Mouse (Mus musculus) intestine, embryonic 15.5 days (tissue): ENCODE data around the gene Plppr2. TPM values are rescaled to one million over a fixed set of nuclear protein-coding genes. Genes with fewer than 3 reads are reported as not detected.

ENCODE experiments used
- polyA plus RNA-seq: library from polyadenylated mRNA; unstranded; fragments of >200 nt; fragmentation: Nextera tagmentation; extraction: Ambion mirVana; gene quantifications from 2 replicates; pipeline ENCODE4 v1.2.1, GENCODE M21; 2015

Gene Plppr2
- polyA plus RNA-seq, 1 experiment from 2014 or later: 7.0 TPM

Other genes starting within 250 kb of the Plppr2 start
- 76.7 and 81.2 TPM in 2 replicates for gene Ldlr, start 213.6 kb upstream of the Plppr2 start, polyA plus RNA-seq
- gene Spc24, start 176.7 kb upstream of the Plppr2 start, polyA plus RNA-seq: 94.2 and 107 TPM in 2 replicates
- gene Kank2, start 138.3 kb upstream of the Plppr2 start, polyA plus RNA-seq: 16.3 and 16.7 TPM in 2 replicates
- 8.2 and 12.0 TPM in 2 replicates for gene Angptl8, start 101.5 kb upstream of the Plppr2 start, polyA plus RNA-seq
- 26.9 and 30.7 TPM in 2 replicates for gene Dock6, start 84.4 kb upstream of the Plppr2 start, polyA plus RNA-seq
- gene Rab3d, start 18.8 kb upstream of the Plppr2 start, polyA plus RNA-seq: 34.6 and 41.9 TPM in 2 replicates
- gene Ccdc159, start 9.6 kb upstream of the Plppr2 start, polyA plus RNA-seq: 3.1 and 4.2 TPM in 2 replicates
- gene Tmem205, start 9.5 kb upstream of the Plppr2 start, polyA plus RNA-seq: 71.7 and 81.7 TPM in 2 replicates
- gene Swsap1, start 18.7 kb downstream of the Plppr2 start, polyA plus RNA-seq: 5.2 and 5.7 TPM in 2 replicates
- 4.0 and 4.3 TPM in 2 replicates for gene Epor, start 26.5 kb downstream of the Plppr2 start, polyA plus RNA-seq
- 1.6 and 1.7 TPM in 2 replicates for gene Rgl3, start 52.4 kb downstream of the Plppr2 start, polyA plus RNA-seq
- gene Ccdc151, start 65.6 kb downstream of the Plppr2 start, polyA plus RNA-seq: 0.25 and 0.50 TPM in 2 replicates
- gene Prkcsh, start 65.8 kb downstream of the Plppr2 start, polyA plus RNA-seq: 105 and 122 TPM in 2 replicates
- gene Elavl3, start 115.0 kb downstream of the Plppr2 start, polyA plus RNA-seq: 2.8 and 2.9 TPM in 2 replicates
- not detected in 2 replicates for gene Gm49318, start 134.2 kb downstream of the Plppr2 start, polyA plus RNA-seq
- gene Zfp653, start 134.3 kb downstream of the Plppr2 start, polyA plus RNA-seq: 9.7 and 10.6 TPM in 2 replicates
- gene Ecsit, start 148.4 kb downstream of the Plppr2 start, polyA plus RNA-seq: 44.4 and 50.0 TPM in 2 replicates
- 281 and 303 TPM in 2 replicates for gene Cnn1, start 162.2 kb downstream of the Plppr2 start, polyA plus RNA-seq
- gene Elof1, start 180.1 kb downstream of the Plppr2 start, polyA plus RNA-seq: 143 and 157 TPM in 2 replicates
- gene Acp5, start 198.7 kb downstream of the Plppr2 start, polyA plus RNA-seq: 39.0 and 49.8 TPM in 2 replicates
- gene Pigyl, start 219.8 kb downstream of the Plppr2 start, polyA plus RNA-seq: 88.6 and 90.0 TPM in 2 replicates